Mouse (Mus musculus): ENCODE measurements around the gene Hoxa10.

The Hoxa10 gene

DNA sequence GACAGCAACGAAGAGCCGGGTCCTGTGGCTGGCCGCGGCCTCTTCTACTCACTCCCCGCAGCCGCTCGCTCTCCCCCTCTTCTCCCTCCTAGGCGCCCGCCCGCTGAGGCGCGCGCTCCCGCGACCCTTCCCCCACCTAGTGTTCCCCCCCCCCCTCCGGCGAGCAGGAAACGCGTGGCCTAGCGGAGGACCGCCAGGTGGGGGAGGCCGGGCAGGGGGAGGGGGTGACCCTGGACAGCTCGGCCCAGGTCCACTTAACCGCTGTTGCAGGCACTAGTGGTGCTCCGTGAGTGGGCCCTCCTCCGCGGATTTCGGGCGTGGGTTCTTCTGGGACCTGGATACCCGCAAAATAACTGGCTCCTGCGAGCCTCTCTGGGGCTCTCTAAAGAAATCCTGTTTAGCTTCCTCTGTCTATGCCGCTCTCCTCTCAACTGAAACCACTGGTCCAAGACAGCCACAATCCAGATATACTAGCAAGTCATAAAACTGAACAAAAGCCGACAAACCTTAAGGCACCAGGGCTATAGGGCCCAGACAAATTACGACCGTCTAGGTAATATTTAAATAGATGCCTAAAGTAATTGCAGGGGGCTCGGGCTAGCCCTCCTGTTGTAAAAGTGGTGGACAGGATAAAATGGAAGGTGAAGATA, 10.0 kb downstream of the Hoxa10 start, which contains the start of gene Hoxa9:
Gene Hoxa9, minus strand, starts transcription at position 574 of the 650 bp plus-strand sequence.
- DNase-seq (ENCODE audit: low read depth, low spot score): no peak

DNA sequence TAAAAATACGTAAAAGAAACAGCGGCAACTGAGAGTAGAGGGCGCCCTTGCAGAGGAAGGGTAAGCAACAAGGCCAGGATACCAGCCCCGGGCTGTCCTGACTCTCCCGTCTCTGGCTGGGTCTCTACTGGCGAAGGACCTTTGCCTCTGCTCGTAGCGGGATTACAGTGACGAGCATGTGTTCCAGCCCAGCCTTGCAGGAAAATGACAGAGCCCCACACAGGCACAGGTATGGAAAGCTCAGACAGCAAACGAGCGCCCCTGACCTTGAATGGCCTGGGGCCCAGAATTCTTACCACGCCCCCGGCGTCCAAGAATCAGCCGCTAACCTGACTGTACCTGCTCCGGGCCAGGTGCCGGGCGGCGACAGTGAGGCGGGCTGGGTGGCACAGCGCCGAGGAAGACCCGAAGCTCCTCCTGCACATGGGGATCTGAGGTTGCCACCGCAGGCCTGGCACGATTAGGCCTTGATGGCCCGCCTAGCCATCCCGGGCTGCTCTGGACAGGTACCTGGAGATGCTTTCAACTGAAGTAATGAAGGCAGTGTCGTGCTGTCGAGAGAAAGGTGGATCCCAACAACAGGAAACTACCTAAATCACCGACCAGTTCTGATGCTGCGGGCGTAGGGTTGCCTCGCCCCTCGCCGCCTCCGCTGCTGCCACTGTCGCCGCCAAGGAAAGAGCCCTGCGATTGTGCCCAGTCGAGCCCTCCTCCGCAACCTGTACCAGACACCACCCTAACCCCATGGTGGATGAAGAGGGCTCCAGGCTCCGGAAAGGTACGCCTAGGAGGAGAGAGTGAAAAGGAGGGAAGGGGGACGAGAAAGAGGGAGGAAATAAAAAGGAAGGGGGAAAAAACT, 10.9 kb downstream of the Hoxa10 start:
- DNase-seq (ENCODE audit: low read depth, low spot score): no peak

DNA sequence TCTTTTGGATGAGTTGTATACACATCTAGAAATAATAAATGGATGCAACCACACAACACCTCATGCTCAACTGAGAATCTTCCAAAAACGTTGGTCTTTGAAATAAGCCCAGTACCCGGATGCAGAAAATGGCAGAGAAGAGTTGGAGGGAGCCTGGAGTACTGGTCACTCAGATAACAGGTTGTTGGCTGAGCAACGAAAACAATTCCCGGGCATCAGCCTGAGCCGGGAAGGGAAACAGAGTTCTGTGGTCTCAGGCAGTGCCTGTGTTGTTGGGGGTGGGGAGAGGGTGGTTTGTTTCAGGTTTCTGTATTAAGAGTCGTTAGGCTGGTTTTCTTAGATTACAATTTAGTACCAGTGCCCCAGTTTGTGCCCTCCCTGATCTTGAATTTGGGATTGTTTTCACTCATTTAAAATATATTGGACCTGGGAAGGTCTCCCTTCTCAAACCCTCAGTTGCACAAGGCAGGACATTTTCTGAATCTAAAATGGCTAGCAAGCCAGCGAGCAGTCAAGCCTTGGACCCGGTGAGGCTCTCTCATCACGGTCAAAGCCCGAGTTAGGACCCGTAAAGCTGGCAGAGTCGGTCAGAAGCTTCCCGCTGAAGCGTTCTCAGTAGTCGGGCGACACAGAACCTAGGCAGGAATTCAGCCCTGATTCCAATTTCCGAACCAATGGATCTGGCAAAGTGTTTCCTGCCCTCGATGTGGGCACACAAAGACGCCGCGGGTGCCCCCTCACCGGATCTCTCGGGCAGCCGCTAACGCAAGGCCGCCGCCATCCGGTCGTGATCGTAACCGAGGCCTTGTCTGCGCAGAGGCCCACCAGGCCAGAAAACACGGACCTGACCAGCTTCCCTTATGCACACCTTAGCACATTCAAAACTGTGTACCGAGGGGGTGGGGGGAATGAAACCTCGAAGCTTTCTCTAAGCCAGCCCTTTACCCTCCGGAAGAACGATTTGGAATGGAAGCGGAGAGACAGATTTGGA, 11.9 kb downstream of the Hoxa10 start:
- no peak for DNase-seq (ENCODE audit: low read depth, low spot score)

DNA sequence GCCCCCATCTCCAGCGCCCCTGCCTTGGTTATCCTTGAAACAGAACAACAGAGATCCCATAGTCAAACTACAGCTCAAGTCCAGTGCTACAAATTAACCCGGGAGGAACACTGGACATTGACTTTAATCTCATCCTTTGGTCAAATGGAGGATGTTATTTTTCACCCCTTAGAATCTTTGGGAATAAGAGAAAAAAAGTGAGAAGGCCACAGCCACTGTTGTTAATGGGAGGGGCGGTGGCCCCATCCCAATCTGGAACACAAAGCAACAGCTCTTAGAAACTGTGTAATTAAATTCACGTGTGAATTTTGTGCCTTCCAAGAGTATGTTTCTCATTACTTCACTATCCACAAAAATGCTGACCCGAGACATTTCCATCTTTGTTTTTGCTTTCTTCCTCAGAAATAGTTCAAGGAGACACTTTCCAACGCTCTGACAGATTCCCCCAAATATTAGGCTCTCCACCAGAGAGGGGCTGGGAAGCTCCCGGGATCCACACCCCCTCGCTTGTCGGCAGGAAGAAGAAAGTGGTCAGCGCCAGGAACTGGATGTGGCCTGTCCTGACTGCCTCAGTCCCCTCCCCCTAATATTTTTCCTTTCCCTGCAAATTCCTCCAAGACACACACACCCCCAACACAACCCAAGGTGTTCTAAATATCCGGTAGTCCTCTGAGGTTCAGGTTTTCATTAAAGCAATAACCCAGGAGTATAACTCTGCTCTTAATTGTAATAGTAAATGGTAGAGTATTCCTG, 13.0 kb downstream of the Hoxa10 start:
- no peak for DNase-seq (ENCODE audit: low read depth, low spot score)

DNA sequence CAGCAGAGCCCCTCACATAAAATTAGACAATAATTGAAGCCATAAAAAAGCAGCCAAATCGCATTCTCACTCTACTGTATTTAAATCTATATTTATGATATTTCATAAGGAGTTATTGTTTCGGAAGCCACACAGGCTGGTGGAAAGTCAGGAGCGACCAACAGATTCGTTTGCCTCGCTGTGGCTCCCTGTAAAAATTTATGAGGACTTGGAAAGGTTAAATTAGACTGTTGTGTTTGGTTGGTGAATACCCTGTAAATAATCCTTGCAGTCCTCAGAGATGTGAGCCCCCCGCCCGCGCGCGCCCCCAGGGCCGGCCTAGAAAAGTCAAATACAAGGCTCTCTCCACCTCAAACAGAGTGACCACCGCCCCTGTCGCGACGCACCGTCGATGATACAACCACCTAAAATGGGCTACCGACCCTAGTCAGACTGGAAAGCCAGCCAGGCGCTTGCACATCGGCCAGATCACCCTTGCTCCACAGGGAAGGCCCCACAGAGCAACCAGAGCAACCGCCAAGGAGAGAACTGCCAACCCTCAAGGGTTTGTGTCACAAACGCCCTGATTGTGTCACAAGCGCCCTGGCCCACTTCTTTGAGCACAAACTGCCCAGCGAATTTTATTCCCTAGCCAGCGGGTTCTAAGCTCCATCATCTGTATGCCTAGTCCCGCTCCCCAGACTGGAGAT, 13.9 kb downstream of the Hoxa10 start:
- DNase-seq (ENCODE audit: low read depth, low spot score): no peak

DNA sequence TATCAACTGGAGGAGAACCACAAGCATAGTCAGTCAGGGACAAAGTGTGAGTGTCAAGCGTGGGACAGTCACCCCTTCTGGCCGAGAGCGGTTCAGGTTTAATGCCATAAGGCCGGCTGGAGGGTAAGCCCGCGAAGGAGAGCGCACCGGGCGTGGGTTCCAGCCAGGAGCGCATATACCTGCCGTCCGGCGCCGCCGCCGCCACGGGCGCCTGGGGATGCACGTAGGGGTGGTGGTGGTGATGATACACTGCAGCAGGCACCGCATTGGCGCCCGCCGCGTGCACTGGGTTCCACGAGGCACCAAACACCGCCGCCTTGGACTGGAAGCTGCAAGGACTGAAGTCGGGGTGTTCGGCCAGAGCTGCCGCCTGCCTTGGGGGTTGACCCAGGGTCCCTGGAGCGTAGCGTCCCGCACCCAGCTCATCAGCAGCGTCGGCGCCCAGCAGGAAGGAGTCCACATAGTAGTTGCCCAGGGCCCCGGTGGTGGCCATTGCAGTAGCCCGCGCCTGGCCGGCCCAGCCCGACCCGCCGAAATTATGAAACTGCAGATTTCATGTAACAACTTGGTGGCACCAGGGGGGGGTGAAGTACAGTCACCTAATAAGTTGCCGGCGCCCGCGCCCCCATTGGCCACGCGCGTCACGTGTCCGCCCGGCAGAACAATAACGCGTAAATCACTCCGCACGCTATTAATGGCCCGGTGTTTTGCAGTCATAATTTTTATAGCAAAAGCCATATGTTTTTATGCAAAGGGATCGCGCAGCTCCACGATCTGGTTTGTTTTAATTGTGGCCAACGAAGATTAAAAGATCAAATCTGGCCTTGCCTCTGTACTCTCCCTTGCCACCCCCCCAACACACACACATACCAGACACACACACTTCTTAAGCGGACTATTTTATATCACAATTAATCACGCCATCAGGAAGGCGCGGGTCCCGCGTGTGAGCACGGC, 14.8 kb downstream of the Hoxa10 start:
- no peak for DNase-seq (ENCODE audit: low read depth, low spot score)

DNA sequence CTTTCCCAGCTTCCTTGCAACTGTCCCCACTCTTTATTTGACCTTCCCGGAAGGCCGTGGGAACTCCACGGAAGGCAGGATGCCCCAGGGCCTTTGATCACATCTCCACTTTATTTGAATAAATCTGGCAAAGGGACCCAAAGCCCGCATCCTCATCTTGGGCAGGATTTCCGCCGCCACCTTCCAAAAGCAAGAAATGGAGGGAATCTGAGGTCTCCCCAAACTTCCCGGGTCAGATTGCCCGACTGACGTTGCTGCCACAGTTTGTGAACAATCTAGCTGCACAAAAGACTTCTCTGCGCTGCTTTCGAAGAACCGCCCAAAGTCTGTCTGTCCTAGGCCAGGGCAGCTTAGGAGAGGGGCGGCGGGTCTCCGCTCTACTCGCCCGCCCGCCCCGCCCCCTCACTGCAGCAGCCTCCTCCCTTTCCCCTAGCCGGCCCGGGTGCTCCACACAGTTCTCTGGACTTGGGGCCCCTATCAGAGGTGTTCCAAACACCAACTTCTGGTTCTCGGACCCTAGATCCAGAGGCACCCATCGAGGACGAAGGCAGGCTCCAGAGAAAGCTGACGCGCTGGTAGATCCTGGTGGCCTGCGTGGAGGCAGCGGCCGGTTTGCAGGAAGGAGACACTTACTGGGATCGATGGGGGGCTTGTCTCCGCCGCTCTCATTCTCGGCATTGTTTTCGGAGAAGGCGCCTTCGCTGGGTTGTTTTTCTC, 15.6 kb downstream of the Hoxa10 start:
- no peak for DNase-seq (ENCODE audit: low read depth, low spot score)

DNA sequence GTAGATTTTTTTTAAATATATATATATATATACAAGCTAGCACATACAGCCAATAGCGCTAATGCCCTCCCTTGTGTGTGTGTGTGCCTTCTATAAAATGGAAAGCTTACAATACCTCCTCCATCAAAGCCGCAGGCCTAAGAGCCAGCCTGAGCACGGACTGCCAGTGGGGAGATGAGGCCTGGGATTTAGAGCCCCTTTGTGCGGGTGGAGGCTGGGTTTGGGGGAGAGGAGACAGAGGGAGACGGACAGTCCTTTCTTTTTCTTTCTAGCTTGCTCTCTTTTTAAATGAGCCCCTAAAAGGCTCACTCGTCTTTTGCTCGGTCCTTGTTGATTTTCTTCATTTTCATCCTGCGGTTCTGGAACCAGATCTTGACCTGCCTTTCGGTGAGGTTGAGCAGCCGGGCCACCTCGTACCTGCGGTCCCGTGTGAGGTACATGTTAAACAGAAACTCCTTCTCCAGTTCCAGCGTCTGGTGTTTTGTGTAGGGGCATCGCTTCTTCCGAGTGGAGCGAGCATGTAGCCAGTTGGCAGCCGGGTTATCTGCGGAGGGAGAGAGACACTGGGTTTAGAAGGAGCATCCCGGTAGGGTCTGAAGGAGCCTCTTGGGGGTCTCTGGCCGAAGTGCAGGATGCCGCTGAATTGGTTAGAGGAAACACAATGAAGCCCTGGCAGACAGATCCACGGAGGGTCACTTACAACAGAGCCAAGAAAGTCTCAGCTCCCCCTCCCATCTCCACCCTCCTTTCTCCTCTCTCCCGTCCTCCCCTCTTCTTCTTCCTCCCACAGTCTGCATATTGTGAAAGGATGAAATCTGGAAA, 16.5 kb downstream of the Hoxa10 start:
- DNase-seq (ENCODE audit: low read depth, low spot score): no peak

DNA sequence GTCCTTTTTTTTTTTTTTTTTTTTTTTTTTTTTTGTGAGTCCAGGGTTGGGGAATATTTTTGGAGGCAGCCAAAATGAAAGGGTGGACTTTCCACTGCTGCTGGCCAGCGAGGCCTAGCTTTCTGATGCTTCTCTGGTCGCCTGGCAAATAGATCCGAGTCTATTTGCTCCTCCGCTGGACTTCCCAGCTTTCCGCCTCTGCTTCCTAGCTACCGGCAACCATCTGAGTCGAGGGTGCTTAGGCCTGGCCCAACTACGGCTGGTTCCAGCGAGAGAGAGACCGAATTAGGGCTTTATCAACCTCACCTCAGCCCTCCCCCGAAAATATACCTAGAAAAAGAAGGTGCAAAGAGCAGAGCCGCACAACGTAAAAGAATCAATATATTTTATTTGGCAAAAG, 17.9 kb downstream of the Hoxa10 start:
- no peak for DNase-seq (ENCODE audit: low read depth, low spot score)

DNA sequence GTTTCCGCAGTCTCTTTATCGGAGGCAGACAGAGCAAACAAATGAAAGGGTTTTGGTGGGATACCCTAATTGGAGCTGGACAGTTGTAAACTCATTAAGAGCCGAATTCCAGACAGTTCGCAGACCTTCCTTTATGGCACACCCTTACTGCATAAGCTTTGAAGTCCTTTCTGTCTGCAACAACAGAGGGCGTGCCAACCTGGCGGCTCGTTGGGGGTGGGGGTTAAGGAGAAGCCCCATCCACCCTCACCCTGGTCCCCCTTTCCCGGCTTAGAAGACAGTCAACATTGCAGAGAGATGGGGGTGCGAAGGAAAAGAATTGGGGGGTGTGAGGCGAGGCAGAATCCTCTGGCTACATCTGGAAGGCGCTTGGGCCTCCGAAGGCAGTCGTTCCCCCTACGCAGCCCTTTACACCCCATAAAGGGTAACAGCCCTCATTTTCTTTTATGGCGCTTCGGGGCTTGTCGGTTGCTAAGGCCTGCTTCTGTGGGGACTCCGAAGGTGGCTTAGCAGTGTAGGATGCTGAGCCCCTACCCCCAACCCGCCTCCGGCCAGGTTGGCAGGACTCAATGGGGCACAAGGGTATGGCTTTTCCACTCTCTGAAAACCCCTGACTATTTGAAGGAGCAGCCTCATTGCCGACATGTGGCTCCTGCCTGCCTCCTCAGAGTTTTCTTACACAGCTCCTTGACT, 18.5 kb downstream of the Hoxa10 start:
- no peak for DNase-seq (ENCODE audit: low read depth, low spot score)

DNA sequence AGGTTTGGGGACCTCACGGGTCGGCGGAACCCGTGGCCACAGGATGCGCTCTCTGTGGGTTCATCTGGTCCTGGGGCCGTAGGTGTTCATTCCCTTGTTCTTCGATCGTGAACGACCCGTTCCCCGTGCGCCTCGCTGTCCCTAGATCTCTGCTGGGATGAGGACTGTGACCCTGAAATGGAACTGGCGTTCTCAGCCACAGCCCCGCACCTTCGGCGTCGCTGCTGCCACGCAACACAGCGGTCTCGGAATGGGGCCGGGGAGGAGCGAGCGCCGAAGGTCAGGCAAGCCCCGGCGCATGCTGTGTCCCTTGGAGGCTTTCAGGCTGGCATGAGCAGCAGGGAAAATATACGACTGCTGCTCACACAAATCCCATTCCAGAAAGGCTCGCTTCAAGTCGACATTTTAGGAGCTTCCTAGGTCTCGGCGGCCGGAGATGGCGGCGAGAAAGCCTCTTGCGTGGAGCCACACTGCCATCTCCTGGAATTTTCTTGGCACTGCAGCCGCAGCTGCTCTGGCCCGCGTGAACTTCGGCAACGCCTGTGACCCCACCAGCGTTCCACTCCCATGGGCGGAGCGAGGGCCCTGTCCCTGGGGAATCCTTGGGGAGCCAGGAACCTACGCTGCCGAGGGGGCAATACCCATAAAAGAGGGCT, 19.2 kb downstream of the Hoxa10 start, which contains the start of gene Hoxa7:
Gene Hoxa7, minus strand, starts transcription at position 518 of the 656 bp plus-strand sequence.
- DNase-seq (ENCODE audit: low read depth, low spot score): no peak

DNA sequence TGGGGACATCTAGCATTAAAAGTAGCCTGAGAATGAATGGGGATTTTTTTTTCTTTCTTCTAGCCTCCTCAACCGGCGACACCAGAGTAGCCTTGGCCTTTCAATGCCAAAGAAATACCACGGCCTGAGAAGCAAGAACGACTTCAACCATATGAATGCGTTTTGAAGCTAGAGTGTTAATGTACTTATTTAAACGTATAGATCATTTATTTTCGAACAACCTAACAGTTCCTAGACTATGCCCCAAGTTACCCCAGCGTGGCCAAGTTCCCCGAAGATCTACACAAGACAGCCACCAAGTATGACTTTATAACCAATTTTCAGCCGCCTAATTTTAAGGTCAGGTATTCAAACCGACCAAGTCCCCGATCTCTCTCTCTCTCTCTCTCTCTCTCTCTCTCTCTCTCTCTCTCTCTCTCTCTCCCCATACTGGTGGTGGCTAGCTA, 19.8 kb downstream of the Hoxa10 start:
- no peak for DNase-seq (ENCODE audit: low read depth, low spot score)

DNA sequence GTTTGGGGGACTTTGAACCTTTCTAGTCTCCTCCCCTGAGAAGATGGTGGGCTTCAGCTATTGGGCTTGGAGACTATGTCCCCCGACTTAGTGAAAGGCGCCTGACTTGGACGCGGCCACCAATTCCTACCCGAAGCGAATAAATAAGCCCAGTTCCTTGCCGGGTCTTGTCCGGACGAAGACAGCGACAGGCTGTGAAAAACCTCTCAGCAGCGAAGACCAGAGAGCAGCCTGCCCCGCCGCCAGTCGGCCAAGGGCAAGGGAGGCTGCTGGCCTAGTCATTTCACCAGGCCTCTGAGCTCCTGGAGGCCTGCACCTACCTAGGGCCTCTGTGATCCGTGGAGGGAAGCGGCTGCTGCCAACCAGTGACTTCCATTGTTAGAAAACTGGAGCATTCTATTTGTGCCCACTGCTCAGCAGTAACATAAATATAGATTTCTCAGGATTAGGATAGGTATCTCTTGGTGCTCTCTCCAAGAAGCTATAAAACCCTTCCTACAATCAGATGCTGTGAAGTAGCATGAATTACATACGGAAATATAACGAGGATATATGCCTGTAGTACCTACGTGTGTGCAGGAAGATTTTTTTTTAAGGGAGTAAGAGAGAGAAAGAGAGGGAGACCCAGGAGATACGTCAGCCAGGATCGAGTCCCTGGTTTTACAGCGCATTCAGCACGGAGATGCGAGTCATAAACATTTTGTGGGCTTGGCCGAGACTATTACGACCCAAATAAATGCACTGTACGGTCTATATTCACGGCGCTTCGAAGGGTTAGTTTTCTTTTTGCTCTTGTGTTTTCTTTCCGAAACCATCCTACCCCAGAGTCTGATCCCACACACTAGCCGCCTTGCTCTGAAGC, 20.4 kb downstream of the Hoxa10 start:
- DNase-seq (ENCODE audit: low read depth, low spot score): no peak

DNA sequence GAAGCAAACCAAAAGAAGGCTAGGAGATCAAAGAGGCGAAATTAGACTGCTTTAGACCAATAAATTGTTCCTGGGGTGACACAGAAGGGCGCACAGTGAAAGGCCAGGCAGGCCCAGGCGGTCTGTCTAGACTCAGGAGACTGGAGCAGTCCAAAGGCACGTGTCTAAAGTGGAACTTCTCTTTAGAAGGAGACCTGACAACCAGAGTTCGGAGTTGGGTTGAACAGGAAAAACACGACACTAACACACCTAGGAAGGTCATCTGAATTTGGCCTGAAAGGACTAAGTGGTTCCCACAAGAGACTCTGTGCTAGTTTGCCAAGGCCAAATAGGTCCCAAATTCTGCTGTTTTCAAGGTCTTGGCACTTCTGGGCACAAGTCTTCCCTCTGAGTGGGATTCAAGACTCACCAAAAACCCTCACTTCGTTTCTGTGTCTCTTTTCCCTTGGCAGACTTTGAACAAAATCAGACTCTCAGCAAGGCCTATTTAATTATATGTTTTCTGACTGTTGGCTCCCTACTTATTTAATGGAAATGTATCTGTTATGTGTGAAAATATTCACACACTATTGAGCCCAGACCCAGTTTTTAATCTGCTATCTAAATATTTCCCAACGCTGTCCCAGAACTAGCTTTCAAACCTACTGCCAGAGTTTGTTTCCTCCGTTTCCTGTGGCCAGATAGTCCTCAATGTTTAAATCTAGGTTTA, 21.3 kb downstream of the Hoxa10 start:
- DNase-seq (ENCODE audit: low read depth, low spot score): no peak

DNA sequence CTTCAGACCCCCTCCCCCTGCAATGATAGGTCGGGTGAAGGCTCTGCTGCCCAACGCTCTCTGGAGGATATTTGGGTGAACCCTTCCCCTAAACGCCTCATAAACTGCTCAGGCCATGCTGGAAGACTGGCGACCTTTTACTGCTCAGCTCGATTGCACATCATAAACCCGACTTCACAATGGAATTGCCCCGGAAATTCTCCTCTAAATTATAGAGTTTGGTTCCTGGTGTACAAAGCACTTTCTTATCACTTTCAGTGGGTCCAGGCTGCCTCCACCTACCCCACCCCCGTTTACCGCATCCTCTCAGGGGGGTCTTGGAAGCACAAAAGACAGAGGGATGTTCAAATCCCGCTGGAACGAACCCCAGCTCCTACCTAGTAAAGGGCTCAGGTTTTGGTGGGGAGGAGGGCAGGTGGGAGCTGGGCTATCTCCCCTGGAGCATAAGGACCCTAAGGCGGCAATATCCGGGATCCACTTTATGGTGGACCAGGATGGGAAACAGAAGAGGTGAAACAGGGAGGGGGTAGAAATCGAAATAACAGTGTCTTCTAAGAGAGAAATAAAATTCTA, 21.9 kb downstream of the Hoxa10 start:
- no peak for DNase-seq (ENCODE audit: low read depth, low spot score)
